Mouse (Mus musculus) stomach, postnatal 0 days (tissue): ENCODE measurements at regions not wholly inside any gene's neighbourhood (a gene's known extent, or its start where the extent isn't known, plus 50 kb on each side); places are given as distances from the start of the nearest gene placed in this dataset.
"Not testable (repeated sequence)": the region's sequence is repeated elsewhere in the genome, so short reads cannot be mapped to it uniquely, and the experiment has no call there.

Experiments
- CTCF ChIP-seq: IDR thresholded peaks from 2 replicates; pipeline ENCODE4 v1.5.1; 2016; ENCODE audit warnings: antibody characterized with exemption, low read depth, mild to moderate bottlenecking, moderate library complexity
- EP300 ChIP-seq: optimal IDR thresholded peaks from 2 replicates; pipeline ENCODE3; 2016; ENCODE audit warnings: antibody characterized with exemption

GRCm38 (mm10) chrX:91085137-91085536 is 193.2 kb downstream of the Gm44 start:
- TF ChIP-seq CTCF, EP300: not testable (repeated sequence)
